Mouse (Mus musculus): ENCODE results near the gene Acbd4.
A peak's percentile ranks its signal among the peaks of the same experiment; 100 is the strongest.

The Acbd4 gene

GRCm38 (mm10) chr11:103144309-103145285 lies 43.1 kb downstream of the Acbd4 start:
- no peak for DNase-seq

DNA sequence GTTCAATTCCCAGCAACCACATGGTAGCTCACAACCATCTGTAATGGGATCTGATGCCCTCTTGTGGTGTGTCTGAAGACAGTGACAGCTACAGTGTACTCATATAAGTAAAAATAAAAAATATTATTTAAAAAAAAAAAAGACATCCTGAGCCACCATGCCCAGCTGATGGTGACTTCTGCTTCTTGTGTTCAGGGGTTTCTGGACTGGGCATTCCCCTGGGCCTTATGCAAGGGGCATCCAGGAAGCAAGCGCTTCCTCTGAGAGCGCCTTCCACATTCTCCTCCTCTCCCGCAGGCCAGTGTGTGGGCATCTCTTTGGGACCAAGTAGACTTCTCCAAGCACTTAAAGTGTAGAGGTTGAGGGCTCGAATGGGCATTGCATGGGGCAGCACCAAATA lies 44.9 kb downstream of the Acbd4 start:
- DNase-seq = no peak

- no peak for DNase-seq
Measured at GRCm38 (mm10) chr11:103147766-103148165, 46.3 kb downstream of the Acbd4 start.

GRCm38 (mm10) chr11:103149771-103150170 lies 48.3 kb downstream of the Acbd4 start:
- no peak for DNase-seq

DNA sequence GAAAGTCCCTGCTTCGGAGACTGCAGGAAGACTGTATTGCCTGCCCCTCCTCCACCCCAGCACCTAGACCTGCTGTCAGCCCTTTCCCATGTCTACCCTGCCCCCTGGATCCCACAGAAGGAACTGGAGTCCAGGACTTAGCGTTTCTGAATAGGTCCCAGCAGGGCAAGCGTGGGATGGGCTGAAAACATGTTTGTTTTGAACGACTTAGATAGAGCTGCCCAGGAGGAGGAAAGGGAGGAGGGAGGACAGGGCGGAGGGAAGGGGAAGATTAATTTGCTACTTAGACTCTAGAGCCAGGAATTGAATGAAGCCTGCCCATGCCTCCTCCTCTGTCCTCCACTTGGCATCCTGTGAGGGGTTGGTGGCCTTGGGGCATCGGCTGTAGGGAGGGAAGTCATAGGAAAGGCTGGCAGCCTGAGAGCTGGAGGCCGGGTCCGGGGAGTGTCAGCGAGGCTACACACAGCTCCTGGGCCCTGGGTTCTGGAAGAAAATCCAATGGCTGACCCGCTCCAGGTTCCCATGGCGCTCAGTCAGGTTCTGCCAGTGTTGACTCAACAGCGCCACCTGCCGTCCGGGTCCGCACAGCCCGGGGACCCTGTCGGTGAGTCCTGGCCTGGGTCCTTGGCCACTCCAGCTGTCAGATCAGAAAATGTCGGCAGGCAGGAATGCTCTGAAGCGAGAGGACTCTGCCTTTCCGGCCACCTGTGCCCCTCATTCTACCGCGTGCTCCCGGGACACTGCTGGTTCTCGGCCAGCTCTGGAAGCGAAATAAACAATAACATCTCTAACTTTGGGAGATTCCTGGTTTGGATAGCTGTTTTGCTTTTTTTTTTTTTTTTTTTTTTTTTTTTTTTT lies 57.4 kb downstream of the Acbd4 start:
- peak; percentile 99 for DNase-seq

DNA sequence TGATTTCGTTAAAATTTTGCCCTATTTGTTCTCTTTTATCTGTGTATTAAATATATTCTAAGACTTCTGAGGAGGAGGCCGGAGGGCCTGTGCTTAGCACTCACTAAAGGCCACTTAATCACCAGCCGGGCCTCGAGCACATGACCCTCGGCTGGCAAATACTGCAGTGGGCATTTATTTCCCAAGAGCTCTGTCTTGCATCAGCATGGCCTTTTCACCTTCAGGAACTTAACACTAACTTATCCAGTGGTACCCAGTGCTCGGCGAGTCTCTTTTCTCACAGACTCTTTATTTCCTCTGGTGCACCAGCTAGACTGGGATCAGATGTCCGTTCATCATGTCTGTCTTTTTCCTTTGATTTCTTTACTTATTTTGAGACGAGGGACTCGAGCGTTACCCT lies 59.3 kb downstream of the Acbd4 start:
- no peak for DNase-seq

- DNase-seq = no peak
Measured at GRCm38 (mm10) chr11:103161449-103161848, 60.0 kb downstream of the Acbd4 start.
